Mouse (Mus musculus) NIH3T3 (cell line): Measurements from ENCODE around the gene Xiap.
A peak's percentile ranks its signal among the peaks of the same experiment; 100 is the strongest.

ENCODE experiments used
- DNase-seq: peaks from one replicate; pipeline ENCODE4 v3.0.0-alpha.2; 2012; ENCODE audit warnings: low read depth

Gene Xiap

DNA sequence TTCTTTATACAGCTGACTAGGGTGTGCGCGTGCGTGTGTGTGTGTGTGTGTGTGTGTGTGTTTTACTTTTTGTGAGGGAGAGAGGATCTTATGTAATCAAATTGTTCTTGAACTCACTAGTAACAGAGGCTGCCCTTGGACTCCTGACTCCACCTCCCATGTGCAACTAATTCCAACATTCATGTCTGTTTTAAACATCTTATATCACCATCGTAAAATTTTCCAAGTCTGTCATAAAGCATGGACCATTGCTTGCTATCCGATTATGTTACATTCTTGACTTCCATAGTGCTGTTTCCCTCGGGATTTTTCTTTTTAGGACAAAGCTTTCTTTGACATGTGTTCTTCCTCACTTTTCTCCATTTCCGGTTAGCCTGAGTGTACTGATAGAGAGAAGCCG, 28.3 kb downstream of the Xiap start:
- DNase-seq, result peak; percentile 12

DNA sequence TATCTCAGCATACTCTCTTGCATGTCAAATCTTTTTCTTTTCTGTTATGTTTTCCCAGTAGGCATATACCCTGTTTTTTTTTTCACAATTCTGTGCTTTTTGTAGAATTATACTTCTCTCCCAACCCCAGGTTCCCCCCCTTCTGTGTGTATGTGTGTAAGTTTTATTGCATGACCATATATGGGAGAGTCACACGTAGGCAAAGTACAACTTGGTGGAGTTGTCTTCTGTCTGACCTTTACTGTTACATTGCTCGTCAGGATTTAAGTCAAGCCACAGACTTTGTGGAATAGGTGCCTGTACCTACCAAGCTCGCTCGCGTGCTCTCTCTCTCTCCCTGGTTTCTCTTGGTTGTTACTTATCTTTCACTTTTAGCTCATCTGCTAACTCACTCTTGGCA, 28.7 kb downstream of the Xiap start:
- DNase-seq, result no peak

DNA sequence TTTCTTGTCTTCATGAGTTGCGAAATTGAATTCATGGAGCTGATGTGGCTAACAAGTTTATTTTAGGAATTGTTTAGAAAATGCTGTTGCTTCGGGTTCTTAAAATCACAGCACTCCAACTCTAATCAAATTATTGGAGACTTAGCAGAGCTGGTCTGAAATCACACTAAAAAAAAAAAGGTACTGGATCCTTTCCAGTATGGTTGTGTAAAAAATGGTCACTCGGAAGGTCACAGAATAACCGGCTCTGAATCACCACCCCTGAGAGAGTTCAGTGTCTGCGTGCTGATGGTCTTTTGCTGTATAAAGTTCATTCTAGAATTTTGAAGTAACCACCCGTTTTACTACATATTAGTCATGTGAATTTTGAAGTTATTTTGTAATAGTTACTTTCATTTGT, 47.7 kb downstream of the Xiap start:
- peak; percentile 67 for DNase-seq

DNA sequence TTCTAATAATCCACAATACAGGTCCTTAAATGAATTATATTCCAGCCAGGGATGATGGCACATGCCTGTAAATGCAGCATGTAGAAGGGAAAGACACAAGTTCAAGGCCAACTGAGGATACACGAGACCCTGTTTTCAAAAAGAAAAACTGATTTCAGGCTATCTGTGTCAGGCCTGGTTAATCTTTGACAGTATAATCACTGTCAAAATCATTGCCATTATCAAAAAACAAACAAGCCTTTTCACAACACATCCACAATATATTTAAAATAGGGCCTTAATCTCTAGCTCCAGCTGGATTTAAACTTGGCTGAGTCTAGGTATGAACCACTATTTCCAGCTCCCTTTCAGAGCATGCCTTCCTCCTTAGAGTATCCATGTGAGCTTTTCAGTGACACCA, 51.1 kb downstream of the Xiap start:
- DNase-seq, result no peak

DNA sequence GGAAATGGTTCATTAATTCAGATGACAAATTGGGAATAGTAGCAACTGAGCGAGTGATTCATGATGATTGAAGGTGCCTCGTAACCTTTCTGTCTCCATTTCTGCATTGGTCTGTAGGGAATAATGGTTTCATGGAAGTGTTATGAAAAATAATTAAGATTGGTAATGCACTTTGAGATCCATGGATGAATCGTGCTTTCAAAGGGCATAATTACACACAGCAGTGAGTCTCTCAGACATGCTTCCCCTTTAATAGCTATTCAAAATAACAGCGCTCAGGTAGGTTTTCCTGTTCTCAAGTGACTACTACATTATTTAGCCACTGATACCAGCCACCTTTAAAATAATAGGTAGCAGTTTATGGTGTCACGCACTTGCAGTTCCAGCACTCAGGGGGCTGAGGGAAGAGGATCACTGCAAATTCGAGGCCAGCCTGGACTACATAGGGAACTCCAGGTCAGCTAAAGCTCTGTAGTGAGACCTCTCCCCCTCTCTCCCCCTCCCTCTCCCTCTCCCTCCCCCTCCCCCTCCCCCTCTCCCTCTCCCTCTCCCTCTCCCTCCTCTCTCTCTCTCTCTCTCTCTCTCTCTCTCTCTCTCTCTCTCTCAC, 60.1 kb downstream of the Xiap start:
- DNase-seq, result no peak

DNA sequence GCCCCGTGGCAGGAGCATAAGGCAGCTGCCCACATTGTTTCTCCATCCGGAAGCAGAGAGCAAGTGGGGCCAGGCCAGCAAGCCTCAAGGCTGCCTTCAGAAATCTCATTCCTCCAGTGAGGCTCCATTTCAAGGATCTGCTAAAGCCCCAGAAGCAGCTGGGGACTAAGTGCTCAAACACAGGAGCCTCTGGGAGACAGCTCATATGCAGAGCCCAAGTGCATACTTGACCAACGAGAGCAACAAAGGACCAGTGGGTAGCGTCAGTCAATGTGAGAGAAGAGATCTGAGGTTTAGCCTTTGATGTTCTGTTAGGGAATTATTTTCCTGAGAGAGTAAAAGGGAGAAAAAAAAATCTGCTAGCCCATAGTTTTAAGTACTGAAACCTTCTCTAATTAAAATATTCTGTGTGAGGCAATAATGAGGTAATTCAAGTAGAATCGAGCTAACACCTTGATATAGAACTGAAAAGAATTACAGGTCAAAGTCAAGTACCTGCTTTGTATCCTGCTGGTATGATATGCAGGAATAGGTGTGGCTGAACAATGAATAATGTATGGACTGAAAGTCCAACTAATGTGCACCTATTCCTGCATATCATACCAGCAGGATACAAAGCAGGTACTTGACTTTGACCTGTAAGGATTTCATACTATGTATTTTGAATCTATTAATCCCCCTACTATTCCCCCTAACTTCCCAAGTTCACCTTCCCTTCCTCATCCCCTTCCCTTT, 65.7 kb downstream of the Xiap start:
- DNase-seq, result no peak

DNA sequence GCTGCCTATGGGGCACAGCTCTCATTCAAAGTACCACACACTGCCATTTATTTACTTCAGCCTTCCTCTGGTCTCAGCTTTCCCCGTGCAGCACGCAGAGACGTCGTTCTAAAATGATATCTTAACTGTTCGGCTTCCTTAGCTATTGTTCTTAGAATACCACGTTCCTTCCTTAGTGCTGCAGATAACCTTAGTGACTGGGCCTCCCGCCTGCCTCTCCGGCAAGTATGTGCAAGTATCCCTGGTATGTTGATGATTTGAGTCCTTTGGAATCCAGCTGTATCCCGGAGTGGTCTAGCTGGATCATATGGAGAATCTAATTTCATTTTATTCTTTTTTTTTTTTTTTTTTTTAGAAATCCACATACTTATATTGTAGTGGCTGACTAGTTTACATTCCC, 80.4 kb downstream of the Xiap start:
- peak; percentile 51 for DNase-seq

DNA sequence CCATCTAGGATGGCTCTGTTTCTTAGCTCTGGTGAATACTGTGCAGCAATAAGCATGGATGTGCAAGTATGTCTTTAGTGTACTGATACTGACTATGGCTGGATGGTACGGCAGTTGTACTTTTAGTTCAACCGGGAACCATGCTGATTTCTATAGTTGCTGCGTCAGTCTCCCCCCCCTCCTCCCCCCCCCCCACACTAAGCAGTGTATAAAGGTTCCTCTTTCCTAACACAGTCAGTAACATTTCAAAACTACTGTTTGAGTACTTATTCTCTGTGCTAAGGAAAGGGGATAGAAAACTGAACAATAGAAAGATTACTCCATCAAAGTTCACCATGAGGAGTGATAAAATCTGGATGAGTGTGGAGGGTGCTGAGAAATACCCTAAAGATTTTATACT, 83.1 kb downstream of the Xiap start:
- DNase-seq, result no peak

DNA sequence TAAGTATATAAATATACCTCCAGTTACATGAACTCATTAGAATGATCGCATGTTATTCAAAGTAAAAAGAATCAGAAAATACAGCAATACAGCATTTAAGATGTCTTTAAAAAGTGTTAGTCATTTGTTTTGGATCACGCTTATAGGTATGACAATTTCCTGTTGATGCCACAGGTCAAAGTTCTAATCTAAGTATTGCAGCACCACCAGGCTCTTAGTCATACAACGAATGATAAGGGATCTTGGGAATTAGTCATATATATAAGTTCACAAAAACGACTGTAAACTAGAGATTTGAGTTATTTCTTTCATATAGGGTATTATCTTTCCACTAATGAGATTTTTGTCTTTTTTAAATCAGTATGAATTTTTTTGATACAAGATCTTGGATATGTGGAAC, 84.5 kb downstream of the Xiap start:
- peak; percentile 9 for DNase-seq

DNA sequence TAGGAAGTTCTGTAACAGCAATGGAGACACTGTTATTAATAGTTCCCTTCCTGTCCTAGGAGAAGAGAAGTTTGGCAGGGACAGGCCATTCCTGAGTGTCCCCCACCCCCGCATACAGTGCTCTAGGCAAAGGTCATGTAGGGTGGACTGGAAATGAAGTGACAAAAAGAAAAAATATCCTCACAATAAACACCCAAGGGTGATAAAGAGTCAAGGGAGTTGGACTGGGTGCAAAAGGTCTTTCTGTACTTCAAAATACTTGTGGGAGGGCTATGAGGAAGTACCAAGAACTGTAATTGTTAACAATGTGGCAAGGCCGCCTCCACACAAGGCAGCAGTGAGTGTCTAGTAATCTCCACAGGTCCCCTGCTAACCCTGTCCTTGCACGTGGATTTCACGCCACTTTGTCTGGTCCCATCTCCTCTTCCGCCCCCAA, 88.6 kb downstream of the Xiap start:
- no peak for DNase-seq

DNA sequence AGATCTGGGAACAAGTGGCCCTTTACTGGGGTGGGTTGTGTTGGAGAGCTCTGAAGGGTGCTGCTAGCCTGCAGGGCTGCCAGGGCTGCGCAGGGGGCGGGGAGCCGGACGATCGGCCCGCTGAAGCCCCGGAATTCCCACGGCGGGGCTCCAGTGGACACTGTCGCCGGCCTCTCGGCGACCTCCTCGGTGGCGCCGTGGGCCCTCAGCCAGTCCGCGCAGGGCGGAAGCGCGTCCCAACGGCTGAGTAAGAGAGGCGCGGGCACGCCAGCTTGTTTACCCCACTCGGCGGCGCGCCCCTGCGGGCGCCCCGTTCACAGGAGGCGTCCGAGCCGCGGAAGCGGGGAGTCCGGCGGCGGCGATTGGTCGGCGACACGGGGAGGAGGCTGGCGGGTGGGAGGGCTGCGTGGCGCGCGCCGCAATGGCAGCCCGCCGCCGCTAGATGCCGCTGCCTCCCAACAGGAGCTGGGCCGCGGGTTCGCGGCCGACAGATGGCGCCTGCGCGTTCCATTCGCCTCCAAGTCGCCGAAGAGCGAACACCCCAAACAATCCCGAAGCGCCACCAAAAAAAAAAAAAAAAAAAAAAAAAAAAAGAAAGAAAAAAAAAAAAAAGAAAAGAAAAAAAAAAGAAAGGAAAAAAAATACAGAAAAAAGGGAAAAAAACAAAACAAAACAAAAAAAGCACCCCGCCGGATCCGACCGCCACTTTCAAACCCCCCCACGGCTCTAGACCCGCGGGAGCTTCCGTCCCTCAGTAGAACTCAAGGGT, 89.5 kb downstream of the Xiap start, which contains the start of gene Stag2:
TSS of gene Stag2 (plus strand) at position 530 of the 769 bp plus-strand sequence.
- DNase-seq, result peak; percentile 93

DNA sequence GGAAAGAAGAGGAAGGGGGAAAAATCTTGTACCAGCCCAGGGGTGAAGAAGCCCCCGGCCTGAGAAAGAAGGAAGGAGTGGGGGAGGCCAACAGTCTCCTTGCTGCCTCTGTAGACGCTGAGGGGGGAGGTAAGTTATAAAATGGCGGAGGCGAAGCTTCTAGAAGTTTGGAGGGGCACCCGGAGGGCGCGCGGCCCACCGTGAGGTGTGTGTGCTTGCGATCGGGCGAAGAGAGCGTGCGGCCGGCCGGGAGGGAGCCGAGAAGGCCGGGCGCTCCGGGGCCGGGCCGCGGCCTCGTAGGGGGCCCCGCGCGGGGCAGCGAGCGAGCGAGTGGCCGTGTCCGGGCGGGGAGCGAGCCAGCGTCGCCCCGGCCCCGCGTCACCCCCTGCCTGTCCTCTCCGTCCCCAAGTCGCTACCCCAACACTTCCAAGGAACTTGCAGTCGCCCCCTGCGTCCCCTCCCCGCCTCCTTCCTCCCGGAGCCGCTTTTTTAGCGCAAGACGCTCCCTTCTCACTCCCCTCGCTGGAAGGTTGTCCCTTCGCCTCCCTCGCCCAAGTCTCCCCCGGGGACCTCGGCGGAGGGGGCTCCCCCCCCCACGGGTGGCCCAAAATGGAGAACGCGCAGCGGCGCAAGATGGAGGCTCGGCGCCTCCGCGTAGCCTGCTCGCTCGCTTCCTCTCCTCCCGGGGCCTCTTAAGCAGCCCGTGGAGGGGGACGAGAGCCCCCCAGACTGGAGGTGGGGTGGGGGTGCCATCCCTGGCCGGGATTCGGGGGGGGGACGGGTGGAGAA, 90.3 kb downstream of the Xiap start:
- peak; percentile 66 for DNase-seq

DNA sequence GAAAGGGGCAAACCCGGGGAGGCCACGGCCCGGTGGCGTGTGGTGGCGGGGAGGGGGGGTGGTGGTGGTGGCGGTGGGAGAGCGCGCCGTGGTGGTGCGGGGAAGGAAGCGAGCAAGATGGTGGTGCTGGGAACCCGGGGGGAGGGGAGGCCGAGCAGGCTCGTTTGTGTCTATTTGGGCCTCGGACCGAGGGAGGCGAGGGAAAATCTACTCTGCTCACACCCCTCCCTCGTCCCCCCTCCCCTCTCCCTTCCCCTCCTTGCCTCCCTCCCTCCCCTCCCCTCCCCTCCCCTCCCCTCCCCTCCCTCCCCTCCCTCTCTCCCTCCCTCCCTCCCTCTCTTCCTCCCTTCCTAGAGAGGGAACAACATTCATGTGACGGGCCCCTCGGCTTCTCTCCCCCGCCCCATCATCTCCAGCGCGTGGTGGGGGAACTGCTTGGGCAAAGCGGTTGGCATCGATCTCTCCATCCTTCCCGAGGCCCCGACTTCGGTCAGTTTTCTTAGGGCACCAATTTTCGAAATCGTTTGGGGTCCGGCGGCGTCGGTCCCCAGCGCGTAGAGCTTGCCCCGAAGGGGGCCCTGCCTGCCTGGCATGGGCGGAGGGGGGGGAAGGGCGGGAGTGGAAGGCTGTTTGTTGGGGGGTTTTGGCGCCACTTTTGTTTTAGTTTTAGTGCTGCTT, 91.0 kb downstream of the Xiap start:
- DNase-seq, result peak; percentile 91

DNA sequence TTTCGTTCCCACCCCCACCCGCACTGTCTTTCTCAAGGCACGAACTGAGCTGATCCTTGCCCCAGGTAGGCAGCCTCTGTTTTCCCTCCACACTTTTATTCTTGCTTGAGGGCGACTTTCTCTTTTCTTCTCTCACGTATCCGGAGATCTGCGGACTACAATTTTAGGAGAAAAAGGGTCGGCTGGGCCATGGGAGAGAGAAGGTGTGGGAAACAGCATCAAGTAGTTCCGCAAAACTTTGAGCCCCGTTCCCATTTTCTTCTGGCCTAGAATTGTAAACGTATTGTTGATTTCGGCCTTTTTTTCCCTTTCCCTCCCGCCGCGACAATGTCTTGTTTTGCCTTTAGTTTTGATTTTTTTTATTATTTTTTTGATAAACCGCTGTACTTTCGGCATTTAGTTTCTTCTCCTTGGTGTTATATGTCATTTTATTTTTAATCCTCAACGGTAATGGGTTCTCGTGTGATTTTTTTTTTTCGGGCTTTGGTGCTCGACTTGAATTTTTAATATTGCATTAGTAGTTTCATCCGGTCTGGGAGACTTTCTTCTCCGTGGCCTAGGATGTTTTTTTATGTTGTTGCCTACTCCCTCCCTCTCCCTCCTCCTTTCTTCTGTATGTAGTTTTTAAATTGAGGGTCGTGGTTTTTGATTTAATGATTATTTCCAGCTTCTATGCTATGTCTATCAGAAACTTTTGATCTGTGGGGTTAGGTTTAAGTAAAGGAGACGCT, 91.7 kb downstream of the Xiap start:
- no peak for DNase-seq

DNA sequence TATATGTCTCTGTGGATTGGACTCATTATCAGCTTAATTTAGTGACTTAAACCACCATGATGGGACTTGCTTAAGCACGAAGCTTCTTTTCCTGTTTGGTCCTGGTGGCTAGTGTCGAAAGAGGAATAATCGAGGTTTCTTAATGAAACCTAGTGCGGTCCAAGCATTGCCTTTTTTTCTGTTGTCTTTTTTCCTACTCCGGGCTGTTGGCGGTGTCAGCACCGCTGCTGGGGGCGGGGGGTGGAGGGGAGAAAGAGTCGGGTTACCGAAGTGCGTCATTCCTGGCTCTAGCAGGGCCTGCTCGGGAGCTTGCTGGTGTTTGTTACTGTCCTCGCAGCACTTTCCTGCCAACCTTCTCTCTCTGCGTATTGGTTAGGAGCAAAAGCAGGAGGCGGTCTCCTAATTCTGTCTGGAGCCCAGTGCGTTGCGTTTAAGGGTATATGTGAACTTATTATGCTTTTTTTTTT, 92.5 kb downstream of the Xiap start:
- peak; percentile 93 for DNase-seq

DNA sequence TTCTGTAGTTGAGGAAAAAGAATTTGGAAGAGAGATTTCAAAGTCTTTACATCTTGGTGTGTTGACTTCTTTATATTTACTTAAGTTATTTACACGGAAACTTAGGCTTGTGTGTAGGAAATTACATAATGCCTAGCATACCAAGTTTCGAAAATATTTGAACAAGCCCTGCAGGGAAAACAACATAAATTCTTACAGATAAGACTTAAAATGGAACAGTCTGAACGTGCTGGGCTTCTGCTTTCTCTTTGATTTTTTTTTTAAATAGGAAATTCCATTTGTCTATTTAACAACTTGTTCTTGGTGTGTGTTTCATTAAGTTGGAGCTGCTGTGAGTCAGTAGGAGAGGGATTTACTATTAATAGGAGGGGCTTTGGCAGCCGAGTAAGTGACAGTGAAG, 93.6 kb downstream of the Xiap start:
- no peak for DNase-seq
